Mouse (Mus musculus) lung, postnatal 0 days (tissue): ENCODE measurements at regions not wholly inside any gene's neighbourhood (a gene's known extent, or its start where the extent isn't known, plus 50 kb on each side); places are given as distances from the start of the nearest gene placed in this dataset.

Source experiments
- CTCF ChIP-seq: IDR thresholded peaks from 2 replicates; pipeline ENCODE4 v1.5.1; 2016; ENCODE audit warnings: antibody characterized with exemption, mild to moderate bottlenecking
- EP300 ChIP-seq: IDR thresholded peaks from 2 replicates; pipeline ENCODE4 v1.6.1; 2016; ENCODE audit warnings: antibody characterized with exemption, mild to moderate bottlenecking, control low read depth

DNA sequence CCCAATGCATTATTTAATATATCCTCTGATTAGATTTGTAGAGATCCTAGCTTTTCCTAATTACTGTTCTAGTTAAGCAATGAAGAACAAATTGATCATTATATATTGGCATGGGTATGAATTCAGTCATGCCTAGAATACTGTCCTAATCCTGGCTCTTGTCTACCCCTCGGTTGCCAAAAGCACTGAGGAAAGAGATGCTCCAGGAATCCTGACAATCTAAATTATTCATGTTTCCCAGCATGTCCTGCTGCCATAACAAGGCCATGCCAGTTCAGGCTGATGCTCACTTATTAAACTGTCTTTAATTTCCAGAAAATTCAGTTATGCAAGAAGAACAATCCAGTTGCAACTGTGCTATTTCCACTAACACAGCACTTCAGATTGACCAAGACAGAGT lies 335.1 kb upstream of the Gm11042 start:
- TF ChIP-seq CTCF (no peak), EP300 (no peak)
